23 mouse cellular contexts compared by ENCODE assay signal in genomic region chr3:120675906-120676305, GRCm38 (mm10).
"Had no signal": no experiment of that assay in that cellular context is flagged by ENCODE, and none has a peak within 500 bp of the region (broad histone marks: within the 10 kb centered on the region; RNA-seq: fewer than 3 reads in every experiment).

No protein-coding gene starts in this region.

- H3K9ac ChIP-seq: heart, embryonic 13.5 days; heart, embryonic 15.5 days; hindbrain, embryonic 13.5 days; hindbrain, embryonic 15.5 days; limb, embryonic 13.5 days; limb, embryonic 15.5 days; liver, embryonic 12.5 days had no signal

- H3K27ac ChIP-seq: gastrocnemius, adult 2 months; heart, embryonic 13.5 days; heart, embryonic 15.5 days; hindbrain, embryonic 13.5 days; hindbrain, embryonic 15.5 days; hindbrain, postnatal 0 days; layer of hippocampus, adult 2 months; left cerebral cortex, adult 2 months; limb, embryonic 13.5 days; limb, embryonic 15.5 days; liver, embryonic 12.5 days had no signal

- H3K4me3 ChIP-seq: gastrocnemius, adult 2 months; heart, embryonic 13.5 days; heart, embryonic 15.5 days; hindbrain, embryonic 13.5 days; hindbrain, embryonic 15.5 days; layer of hippocampus, adult 2 months; left cerebral cortex, adult 2 months; limb, embryonic 13.5 days; limb, embryonic 15.5 days; liver, embryonic 12.5 days had no signal

- H3K4me2 ChIP-seq: heart, embryonic 11.5 days; heart, embryonic 13.5 days; heart, embryonic 15.5 days; hindbrain, embryonic 13.5 days; hindbrain, embryonic 15.5 days; limb, embryonic 13.5 days; limb, embryonic 15.5 days; liver, embryonic 12.5 days had no signal

- H3K4me1 ChIP-seq: heart, embryonic 13.5 days; heart, embryonic 15.5 days; hindbrain, embryonic 13.5 days; hindbrain, embryonic 15.5 days; limb, embryonic 15.5 days; liver, embryonic 12.5 days had no signal

- H3K27me3 ChIP-seq: heart, embryonic 13.5 days; heart, embryonic 15.5 days; hindbrain, embryonic 13.5 days; hindbrain, embryonic 15.5 days; limb, embryonic 13.5 days; limb, embryonic 15.5 days; liver, embryonic 12.5 days had no signal

- H3K9me3 ChIP-seq: heart, embryonic 15.5 days; hindbrain, embryonic 13.5 days; hindbrain, embryonic 15.5 days; limb, embryonic 13.5 days; limb, embryonic 15.5 days; liver, embryonic 12.5 days had no signal

- H3K36me3 ChIP-seq: heart, embryonic 13.5 days; heart, embryonic 15.5 days; hindbrain, embryonic 13.5 days; hindbrain, embryonic 15.5 days; limb, embryonic 13.5 days; limb, embryonic 15.5 days; liver, embryonic 12.5 days had no signal

- DNase-seq: gastrocnemius, adult 2 months; gastrocnemius, postnatal 10 days; gastrocnemius, postnatal 25 days; heart, adult 18-20 months; heart, postnatal 14 days; heart, postnatal 36 days; kidney, adult 18-20 months; kidney, adult 8-10 months; kidney, postnatal 10 days; kidney, postnatal 25 days; kidney, postnatal 4 days; left cerebral cortex, postnatal 4 days had no signal

- ATAC-seq: hindbrain, postnatal 0 days; liver, embryonic 12.5 days had no signal
